In the genomic region with DNA sequence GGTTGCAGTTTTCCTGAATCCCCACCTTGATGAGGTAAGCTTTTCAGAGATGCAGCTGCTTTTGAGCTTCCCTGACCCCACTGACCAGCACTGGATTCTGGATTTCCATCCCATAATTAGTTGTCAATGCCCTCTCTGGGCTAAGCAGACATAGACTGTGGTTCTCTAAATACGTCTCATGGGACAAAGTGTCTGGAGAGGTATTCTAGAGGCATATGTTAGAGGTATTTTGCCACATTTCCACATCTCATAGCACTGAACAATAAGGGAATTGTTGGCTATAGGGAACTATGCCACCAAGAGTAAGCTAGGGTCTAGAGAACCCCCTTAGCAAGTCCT, we compare ENCODE assay signal across 7 mouse cellular contexts. TPM values are rescaled to one million over a fixed set of nuclear protein-coding genes. Genes with fewer than 3 reads are reported as not detected.
DNase-seq lines count a peak whose midpoint lies in the region; ATAC-seq and TF ChIP-seq lines count a peak whose summit lies in the region.

No protein-coding gene starts in this region.

- H3K4me2 ChIP-seq in lung, embryonic 16.5 days (ENCODE audit: low read depth, low read length): peak overlapping the region; percentile 51
- H3K4me2 ChIP-seq in forebrain, embryonic 14.5 days (ENCODE audit: low read length): peak overlapping the region; percentile 24; the same call in 1 of the 2 replicates
- peak overlapping the region; percentile 42 for H3K4me2 ChIP-seq in limb, embryonic 14.5 days (replicated peaks; ENCODE audit: low read depth, low read length, severe bottlenecking)

- H3K4me3 ChIP-seq in lung, embryonic 16.5 days (ENCODE audit: low read length): peak overlapping the region; percentile 47
- 0 out of 2 replicates have a peak overlapping the region, but pooled peaks have one; percentile 1 for H3K4me3 ChIP-seq in forebrain, embryonic 14.5 days (ENCODE audit: low read depth, low read length)
- H3K4me3 ChIP-seq in limb, embryonic 14.5 days (replicated peaks; ENCODE audit: low read length): peak overlapping the region; percentile 24
- H3K4me3 ChIP-seq in small intestine, adult 2 months (ENCODE audit: low read depth, low read length): peak overlapping the region; percentile 59

- TF ChIP-seq CTCF in small intestine, adult 2 months (IDR thresholded peaks at IDR 0.05; ENCODE audit: extremely low read depth, insufficient read length, insufficient replicate concordance, low read depth, low read length): no peak

- no peaks in the 10 kb centered on the region for H3K27me3 ChIP-seq in lung, embryonic 16.5 days (ENCODE audit: control insufficient read depth, insufficient read depth, low read depth, low read length)
- H3K27me3 ChIP-seq in forebrain, embryonic 14.5 days (replicated peaks; ENCODE audit: control insufficient read depth, insufficient read depth, low read length): no peaks in the 10 kb centered on the region
- H3K27me3 ChIP-seq in limb, embryonic 14.5 days (ENCODE audit: control insufficient read depth, insufficient read depth, low read length): no peaks in the 10 kb centered on the region
- no peaks in the 10 kb centered on the region for H3K27me3 ChIP-seq in small intestine, adult 2 months (ENCODE audit: control insufficient read depth, insufficient read depth, low read length)

- peak overlapping the region; percentile 38; the same call in 1 of the 2 replicates for H3K27ac ChIP-seq in lung, embryonic 16.5 days (ENCODE audit: low read length)
- no peak overlapping the region for H3K27ac ChIP-seq in forebrain, embryonic 14.5 days (ENCODE audit: low read depth, low read length)
- H3K27ac ChIP-seq in limb, embryonic 14.5 days (replicated peaks; ENCODE audit: low read depth, low read length): 0 out of 2 replicates have a peak overlapping the region, but pooled peaks have one; percentile 46
- H3K27ac ChIP-seq in small intestine, adult 2 months (ENCODE audit: insufficient read depth, low read depth, low read length): no peak overlapping the region

- ATAC-seq in lung, embryonic 16.5 days (ENCODE audit: low read depth): peak; percentile 62
- ATAC-seq in forebrain, embryonic 14.5 days: peak; percentile 28; the same call in 1 of the 2 replicates
- ATAC-seq in limb, embryonic 14.5 days (ENCODE audit: low FRiP score, low read depth): peak; percentile 12; the same call in 1 of the 2 replicates

- 37% methylated on average over 1 of the region's 1 CpGs for WGBS in lung, embryonic 16.5 days
- 47% methylated on average over 1 of the region's 1 CpGs for WGBS in forebrain, embryonic 14.5 days
- WGBS in limb, embryonic 14.5 days: 41% methylated on average over 1 of the region's 1 CpGs
- 28% methylated on average over 1 of the region's 1 CpGs for WGBS in small intestine, adult 2 months

- H3K4me1 ChIP-seq in lung, embryonic 16.5 days (replicated peaks; ENCODE audit: control insufficient read depth, insufficient read depth, low read length): no peaks in the 10 kb centered on the region
- no peaks in the 10 kb centered on the region; the same call in 1 of the 2 replicates for H3K4me1 ChIP-seq in forebrain, embryonic 14.5 days (ENCODE audit: control insufficient read depth, insufficient read depth, low read length)
- H3K4me1 ChIP-seq in limb, embryonic 14.5 days (ENCODE audit: control insufficient read depth, insufficient read depth, low read length): 0 out of 2 replicates have a peak, but pooled peaks cover 4% of the 10 kb centered on the region
- H3K4me1 ChIP-seq in small intestine, adult 2 months (ENCODE audit: control insufficient read depth, insufficient read depth, insufficient read length, low read length): no peaks in the 10 kb centered on the region

- H3K9me3 ChIP-seq in lung, embryonic 16.5 days (ENCODE audit: control insufficient read depth, low read length): no peaks in the 10 kb centered on the region
- no peaks in the 10 kb centered on the region for H3K9me3 ChIP-seq in forebrain, embryonic 14.5 days (replicated peaks; ENCODE audit: control insufficient read depth, low read length)
- no peaks in the 10 kb centered on the region for H3K9me3 ChIP-seq in limb, embryonic 14.5 days (ENCODE audit: control insufficient read depth, low read length)

- no peak for DNase-seq in lung, postnatal 4 days
- DNase-seq in forebrain, embryonic 14.5 days (ENCODE audit: low spot score): no peak
- DNase-seq in limb, embryonic 14.5 days (ENCODE audit: low spot score): no peak
- no peak for DNase-seq in left cerebral cortex, adult 11 months (ENCODE audit: low spot score)
- no peak for DNase-seq in right cerebral cortex, postnatal 25 days

- TF ChIP-seq POLR2A in limb, embryonic 14.5 days (IDR thresholded peaks at IDR 0.05; ENCODE audit: borderline replicate concordance, extremely low read depth, insufficient read depth, insufficient read length): no peak
- no peak for TF ChIP-seq POLR2A in small intestine, adult 2 months (IDR thresholded peaks at IDR 0.05; ENCODE audit: low read depth, low read length)

- H3K36me3 ChIP-seq in lung, embryonic 16.5 days (ENCODE audit: control insufficient read depth, insufficient read depth, low read length): no peaks in the 10 kb centered on the region
- H3K36me3 ChIP-seq in forebrain, embryonic 14.5 days (ENCODE audit: control insufficient read depth, insufficient read depth, low read length): no peaks in the 10 kb centered on the region
- H3K36me3 ChIP-seq in limb, embryonic 14.5 days (ENCODE audit: control insufficient read depth, insufficient read depth, low read length): no peaks in the 10 kb centered on the region
- H3K36me3 ChIP-seq in small intestine, adult 2 months (ENCODE audit: control insufficient read depth, insufficient read depth, low read length): 0 out of 2 replicates have a peak, but pooled peaks cover 1% of the 10 kb centered on the region

- H3K9ac ChIP-seq in lung, embryonic 16.5 days (ENCODE audit: low read length): peak overlapping the region; percentile 61
- no peak overlapping the region for H3K9ac ChIP-seq in forebrain, embryonic 14.5 days (ENCODE audit: low read length)
- H3K9ac ChIP-seq in limb, embryonic 14.5 days (ENCODE audit: low read depth, low read length, severe bottlenecking): peak overlapping the region; percentile 52

RNA-seq across cellular contexts. Expression of a gene that starts 0.2 kb away (rescaled TPM):
- polyA plus RNA-seq in lung, embryonic 16.5 days (2015; fragmentation: Nextera tagmentation; extraction: Ambion mirVana): 4.9 and 5.4 TPM in 2 replicates
- 9.5 and 11.7 TPM in 2 replicates for polyA plus RNA-seq in forebrain, embryonic 14.5 days (2014; fragmentation: Nextera tagmentation; extraction: Ambion mirVana)
- 10.6 and 11.6 TPM in 2 replicates for polyA plus RNA-seq in limb, embryonic 14.5 days (2012; rRNA removed)
- 6.9 and 8.7 TPM in 2 replicates for polyA plus RNA-seq in limb, embryonic 14.5 days (2014; fragmentation: Nextera tagmentation; extraction: Ambion mirVana)
- polyA plus RNA-seq in small intestine, adult 2 months (2012; rRNA removed): 1.4 and 1.7 TPM in 2 replicates

Comparison
In these comparisons a context has a peak if more than half of its experiments do, and no peak if none do; other contexts are left out.
1. ATAC-seq: peak in every context shown above with its lines; median percentile 62 in lung, embryonic 16.5 days; 28 in forebrain, embryonic 14.5 days; 12 in limb, embryonic 14.5 days.
2. H3K27ac ChIP-seq: peak in lung, embryonic 16.5 days (single experiment) and limb, embryonic 14.5 days (single experiment); none in forebrain, embryonic 14.5 days (single experiment) and small intestine, adult 2 months (single experiment).
3. H3K4me3 ChIP-seq: peak in every context shown above with its lines; median percentile 59 in small intestine, adult 2 months; 47 in lung, embryonic 16.5 days; 24 in limb, embryonic 14.5 days; 1 in forebrain, embryonic 14.5 days.
4. Peak in every context shown above with its lines, with median percentiles within 50 percentile points of each other: H3K4me2 ChIP-seq.